Mouse (Mus musculus): ENCODE results near the gene Hivep1.

Hivep1 gene

DNA sequence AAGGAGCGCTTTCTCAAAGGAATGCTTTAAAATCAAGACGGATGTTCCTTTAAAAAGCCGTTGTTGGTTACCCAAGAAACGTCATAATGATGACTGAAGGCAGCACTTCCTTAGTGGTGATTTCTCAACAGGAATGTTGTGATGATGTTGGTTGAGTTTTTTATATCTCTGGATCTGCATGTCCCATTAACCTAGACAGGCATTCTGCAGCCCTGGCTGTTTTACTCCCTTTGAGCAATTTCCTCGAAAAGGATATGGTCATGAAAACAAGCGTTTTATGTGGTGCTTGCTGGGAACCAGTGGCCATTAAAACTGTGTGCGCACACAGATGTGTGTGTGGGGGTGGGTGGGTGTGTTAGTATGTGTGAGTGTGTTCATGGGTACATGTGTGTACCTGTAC is 170.6 kb downstream of the Hivep1 start:
- no peak for DNase-seq (ENCODE audit: low spot score in 2 of 2)

DNA sequence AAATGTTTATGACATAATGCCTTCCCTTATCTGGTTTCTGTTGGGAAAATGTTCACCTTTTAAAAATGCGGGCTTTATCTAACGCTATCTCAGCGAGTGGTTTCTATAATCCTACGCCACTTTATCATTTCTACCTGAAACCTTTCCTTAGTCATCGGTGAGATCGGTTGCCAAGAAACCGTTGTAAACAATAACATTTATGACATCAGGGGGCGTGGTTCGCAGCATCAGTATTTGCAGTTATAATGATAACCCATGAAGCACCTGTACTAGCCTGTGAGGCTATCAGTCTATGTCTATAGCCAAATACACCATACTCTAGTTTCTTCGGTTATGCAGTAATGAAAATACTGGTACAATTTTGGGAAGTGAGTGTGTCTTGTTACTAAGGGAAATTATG is 177.0 kb downstream of the Hivep1 start:
- DNase-seq (ENCODE audit: low spot score in 2 of 2), result no peak

DNA sequence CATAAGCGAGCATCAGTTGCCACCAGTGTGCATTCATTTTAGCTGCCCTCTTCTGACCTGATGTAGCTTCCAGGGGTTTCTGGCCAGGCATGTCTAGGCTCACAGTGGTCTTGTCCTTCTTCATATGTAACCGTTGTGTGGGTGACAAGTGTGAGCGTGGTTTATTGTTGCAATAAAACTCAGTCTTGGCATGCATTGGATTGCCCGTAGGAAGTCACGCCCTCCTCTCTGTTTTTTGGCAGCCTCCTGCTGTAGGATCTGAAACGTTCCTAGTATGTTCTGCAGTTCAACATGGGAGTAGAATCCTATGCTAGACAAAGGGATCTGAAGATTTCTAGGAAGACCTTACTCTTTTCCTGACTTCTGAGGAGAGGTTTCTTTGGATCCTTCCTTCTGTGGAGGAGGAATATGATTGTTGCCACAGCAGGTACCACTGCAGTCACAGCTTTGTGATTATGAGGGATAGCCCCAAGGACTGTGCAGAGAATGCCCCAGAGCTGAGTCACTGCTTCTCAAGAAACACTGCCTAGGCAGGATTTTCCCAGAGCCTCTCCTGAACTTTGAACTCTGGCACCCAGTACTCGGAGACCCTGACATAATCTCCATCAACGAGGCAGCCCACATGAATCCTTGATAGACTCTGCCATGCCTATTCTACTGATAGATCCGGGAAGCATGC is 182.1 kb downstream of the Hivep1 start:
- no peak for DNase-seq (ENCODE audit: low spot score in 2 of 2)

- no peak for DNase-seq (ENCODE audit: low spot score in 2 of 2)
Observed at GRCm38 (mm10) chr13:42238520-42238919, 186.7 kb downstream of the Hivep1 start.

- no peak for DNase-seq (ENCODE audit: low spot score in 2 of 2)
Observed at GRCm38 (mm10) chr13:42242131-42242530, 190.3 kb downstream of the Hivep1 start.
